Mouse (Mus musculus) kidney, adult 2 months (tissue): ENCODE measurements around the gene Rnf212b. TPM values are rescaled to one million over a fixed set of nuclear protein-coding genes. Genes with fewer than 3 reads are reported as not detected.

Experiments used
- DNase-seq: peaks from one replicate; pipeline ENCODE4 v3.0.0; 2021
- H3K27ac ChIP-seq: fragments of 200-500 bp; 2 replicates; pipeline ENCODE4 v1.5.1; 2012; ENCODE audit warnings: low read depth, low read length, control low read depth, inconsistent platforms; ENCODE audit not compliant: insufficient read depth
- H3K27me3 ChIP-seq: fragments of 200-500 bp; replicated peaks from 2 replicates; pipeline ENCODE4 v1.6.1; 2012; ENCODE audit warnings: mild to moderate bottlenecking, moderate library complexity, low read length, inconsistent platforms; ENCODE audit not compliant: control insufficient read depth, insufficient read depth
- H3K36me3 ChIP-seq: fragments of 200-500 bp; 2 replicates; pipeline ENCODE4 v1.6.1; 2012; ENCODE audit warnings: mild to moderate bottlenecking, moderate library complexity, low read length, inconsistent platforms; ENCODE audit not compliant: control insufficient read depth, insufficient read depth
- H3K4me1 ChIP-seq: fragments of 200-500 bp; 2 replicates; pipeline ENCODE4 v1.6.1; 2011; ENCODE audit warnings: low read length; ENCODE audit not compliant: control insufficient read depth, insufficient read depth
- H3K4me3 ChIP-seq: fragments of 200-500 bp; 2 replicates; pipeline ENCODE4 v1.5.1; 2011; ENCODE audit warnings: mild to moderate bottlenecking, low read depth, low read length, control low read depth; ENCODE audit not compliant: insufficient read depth
- CTCF ChIP-seq: fragments of 200-500 bp; conservative IDR thresholded peaks from 2 replicates; pipeline ENCODE4 v1.5.1; 2011; ENCODE audit warnings: low read depth, mild to moderate bottlenecking, control low read depth, low read length, moderate library complexity, mixed read lengths; ENCODE audit not compliant: insufficient read depth, insufficient read length
- POLR2A ChIP-seq: fragments of 200-500 bp; IDR thresholded peaks from one replicate; pipeline ENCODE4 v1.6.1; 2011; ENCODE audit warnings: low read depth, low read length, control low read depth
- WGBS: fragments of 180-500 bp; shearing (Covaris S2); methylation state at CpG from one replicate; pipeline ENCODE4 v1.1.7; 2018; 5-methylcytosine and 5-hydroxymethylcytosine counted together
- polyA plus RNA-seq: library from polyadenylated mRNA; depleted of rRNA; stranded (reverse); fragments of >200 nt; gene quantifications from 2 replicates; pipeline ENCODE4 v1.2.3, GENCODE M21; 2012; rRNA removed

The Rnf212b gene
- polyA plus RNA-seq, 1 experiment, result 7.6 TPM

- Histone ChIP-seq H3K4me1 (peaks cover 5% of the 10 kb centered on the region; the same call in 1 of the 2 replicates), H3K36me3 (no peaks in the 10 kb centered on the region; the same call in 1 of the 2 replicates), H3K27me3 (no peaks in the 10 kb centered on the region), H3K4me3 (no peak overlapping the region), H3K27ac (no peak overlapping the region)
- TF ChIP-seq POLR2A (no peak), CTCF (no peak)
- WGBS, result 78% methylated on average over 4 of the region's 4 CpGs
- DNase-seq, result no peak
These were observed 89.7 kb downstream of the Rnf212b start for GRCm38 (mm10) chr14:54903641-54904040.

Other genes with a start within 250 kb of the Rnf212b start
- gene Ajuba, start 236.6 kb upstream of the Rnf212b start, polyA plus RNA-seq, result 32.4 and 33.9 TPM in 2 replicates
- 6.5 and 8.1 TPM in 2 replicates for gene 4931414P19Rik, start 208.1 kb upstream of the Rnf212b start, polyA plus RNA-seq
- 244 and 276 TPM in 2 replicates for gene Psmb5, start 196.1 kb upstream of the Rnf212b start, polyA plus RNA-seq
- gene Psmb11, start 192.7 kb upstream of the Rnf212b start, polyA plus RNA-seq, result not detected in 2 replicates
- gene Gm17606, start 173.2 kb upstream of the Rnf212b start, polyA plus RNA-seq, result not detected in 2 replicates
- 1.2 and 1.5 TPM in 2 replicates for gene Cdh24, start 172.8 kb upstream of the Rnf212b start, polyA plus RNA-seq
- gene 1700123O20Rik, start 127.9 kb upstream of the Rnf212b start, polyA plus RNA-seq, result 54.0 and 57.5 TPM in 2 replicates
- gene Acin1, start 127.2 kb upstream of the Rnf212b start, polyA plus RNA-seq, result 79.2 and 79.4 TPM in 2 replicates
- gene Gm29776, start 115.3 kb upstream of the Rnf212b start, polyA plus RNA-seq, result 0.16 and 0.20 TPM in 2 replicates
- gene Cebpe, start 102.0 kb upstream of the Rnf212b start, polyA plus RNA-seq, result 0.20 and 0.30 TPM in 2 replicates
- gene Slc7a8, start 32.2 kb upstream of the Rnf212b start, polyA plus RNA-seq, result 333 and 352 TPM in 2 replicates
- gene Homez, start 56.8 kb downstream of the Rnf212b start, polyA plus RNA-seq, result 9.2 and 9.6 TPM in 2 replicates
- gene Ppp1r3e, start 63.4 kb downstream of the Rnf212b start, polyA plus RNA-seq, result 21.0 and 23.5 TPM in 2 replicates
- 47.1 and 59.0 TPM in 2 replicates for gene Bcl2l2, start 69.2 kb downstream of the Rnf212b start, polyA plus RNA-seq
- not detected in 2 replicates for gene Gm20521, start 69.3 kb downstream of the Rnf212b start, polyA plus RNA-seq
- gene Pabpn1, start 78.4 kb downstream of the Rnf212b start, polyA plus RNA-seq, result 111 and 114 TPM in 2 replicates
- gene Slc22a17, start 99.0 kb downstream of the Rnf212b start, polyA plus RNA-seq, result 63.9 and 85.8 TPM in 2 replicates
- gene Efs, start 112.0 kb downstream of the Rnf212b start, polyA plus RNA-seq, result 1.8 and 2.8 TPM in 2 replicates
- not detected in 2 replicates for gene Il25, start 118.6 kb downstream of the Rnf212b start, polyA plus RNA-seq
- gene Cmtm5, start 122.1 kb downstream of the Rnf212b start, polyA plus RNA-seq, result 0.59 and 0.79 TPM in 2 replicates
- 0.75 and 1.5 TPM in 2 replicates for gene Myh6, start 152.8 kb downstream of the Rnf212b start, polyA plus RNA-seq
- gene Gm17428, start 162.8 kb downstream of the Rnf212b start, polyA plus RNA-seq, result not detected in 2 replicates
- 0.05 and 5.2 TPM in 2 replicates for gene Myh7, start 180.5 kb downstream of the Rnf212b start, polyA plus RNA-seq
- 15.0 and 15.5 TPM in 2 replicates for gene Ngdn, start 201.3 kb downstream of the Rnf212b start, polyA plus RNA-seq